Mouse (Mus musculus) limb, embryonic 11.5 days (tissue): ENCODE data around the gene Zfp853. TPM values are rescaled to one million over a fixed set of nuclear protein-coding genes. Genes with fewer than 3 reads are reported as not detected.
A peak's percentile ranks its signal among the peaks of the same experiment; 100 is the strongest.

Experiments
- ATAC-seq: fragments of 200-750 bp; cut with Nextera tagmentation; 2 replicates; pipeline ENCODE4 v1.8.0; 2017; ENCODE audit warnings: low read depth; ENCODE audit not compliant: insufficient number of reproducible peaks, low FRiP score, low TSS enrichment
- DNase-seq: peaks from one replicate; pipeline ENCODE4 v3.0.0-alpha.2; 2015; ENCODE audit warnings: low spot score
- H3K27ac ChIP-seq: fragments of 300-500 bp; sonication (generic); replicated peaks from 2 replicates; pipeline ENCODE4 v1.5.1; 2014; ENCODE audit warnings: low read depth, mild to moderate bottlenecking, low read length
- H3K27me3 ChIP-seq: fragments of 300-500 bp; sonication (generic); 2 replicates; pipeline ENCODE4 v1.6.1; 2014; ENCODE audit warnings: mild to moderate bottlenecking, low read length, mixed read lengths; ENCODE audit not compliant: control insufficient read depth, insufficient read depth
- H3K36me3 ChIP-seq: fragments of 300-500 bp; sonication (generic); 2 replicates; pipeline ENCODE4 v1.6.1; 2014; ENCODE audit warnings: mild to moderate bottlenecking, low read length, moderate library complexity, mixed read lengths; ENCODE audit not compliant: control insufficient read depth, insufficient read depth
- H3K4me1 ChIP-seq: fragments of 300-500 bp; sonication (generic); 2 replicates; pipeline ENCODE4 v1.6.1; 2014; ENCODE audit warnings: low read length, mixed read lengths; ENCODE audit not compliant: control insufficient read depth, insufficient read depth
- H3K4me2 ChIP-seq: fragments of 300-500 bp; sonication (generic); 2 replicates; pipeline ENCODE4 v1.6.1; 2014; ENCODE audit warnings: low read depth, mild to moderate bottlenecking, moderate library complexity; ENCODE audit not compliant: severe bottlenecking
- H3K4me3 ChIP-seq: fragments of 300-500 bp; sonication (generic); 2 replicates; pipeline ENCODE4 v1.5.1; 2014; ENCODE audit warnings: low read depth, low read length
- H3K9ac ChIP-seq: fragments of 300-500 bp; sonication (generic); 2 replicates; pipeline ENCODE4 v1.6.1; 2014; ENCODE audit warnings: mild to moderate bottlenecking, low read length
- H3K9me3 ChIP-seq: fragments of 300-500 bp; sonication (generic); 2 replicates; pipeline ENCODE4 v1.6.1; 2016; ENCODE audit warnings: low read length; ENCODE audit not compliant: control insufficient read depth
- WGBS: fragments of 180-500 bp; shearing (Covaris S2); extraction: QIAGEN DNeasy Blood & Tissue Kit; methylation state at CpG from one replicate; pipeline ENCODE4 v1.1.7; 2014; 5-methylcytosine and 5-hydroxymethylcytosine counted together
- polyA plus RNA-seq: library from polyadenylated mRNA; unstranded; fragments of >200 nt; fragmentation: Nextera tagmentation; extraction: Ambion mirVana; gene quantifications from 2 replicates; pipeline ENCODE4 v1.2.1, GENCODE M21; 2014

The Zfp853 gene
- polyA plus RNA-seq, 1 experiment from 2014 or later = 0.08 TPM

- Histone ChIP-seq H3K9me3 (peaks cover 2% of the 10 kb centered on the region; the same call in 1 of the 2 replicates), H3K36me3 (no peaks in the 10 kb centered on the region), H3K9ac (peak overlapping the region; percentile 37; the same call in 1 of the 2 replicates), H3K4me2 (peak overlapping the region; percentile 55), H3K4me3 (peak overlapping the region; percentile 19), H3K4me1 (peaks cover 17% of the 10 kb centered on the region), H3K27ac (no peak overlapping the region), H3K27me3 (peaks cover 63% of the 10 kb centered on the region)
- WGBS = under 1% methylated on average over 48 of the region's 48 CpGs
- ATAC-seq (no peak), DNase-seq (no peak)
These were observed 5.6 kb downstream of the Zfp853 start for GRCm38 (mm10) chr5:143287774-143288328.

DNA sequence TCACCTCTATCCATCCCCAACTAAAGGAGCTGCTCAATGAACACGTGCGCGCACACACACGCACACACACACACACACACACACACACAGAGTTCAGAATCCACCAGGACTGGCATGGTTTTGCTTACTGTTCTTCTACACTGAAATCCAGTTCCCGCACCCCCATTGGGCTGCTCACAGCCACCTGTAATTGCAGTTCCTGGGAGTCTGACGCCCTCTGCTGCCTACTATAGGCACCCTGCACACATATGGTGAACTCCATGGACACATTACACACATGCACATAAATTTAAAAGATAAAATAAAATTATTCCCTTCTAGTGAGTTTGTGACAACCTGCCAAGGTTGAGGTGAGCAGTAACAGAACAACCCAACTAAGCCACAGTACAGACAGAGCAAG, 8.7 kb downstream of the Zfp853 start:
- DNase-seq = no peak
- Histone ChIP-seq H3K36me3 (no peaks in the 10 kb centered on the region), H3K9ac (no peak overlapping the region), H3K4me2 (no peak overlapping the region), H3K27me3 (peaks cover 37% of the 10 kb centered on the region), H3K4me3 (no peak overlapping the region), H3K9me3 (peaks cover 2% of the 10 kb centered on the region; the same call in 1 of the 2 replicates), H3K27ac (no peak overlapping the region), H3K4me1 (peaks cover 12% of the 10 kb centered on the region)
- WGBS = 40% methylated on average over 6 of the region's 6 CpGs
- ATAC-seq = no peak

DNA sequence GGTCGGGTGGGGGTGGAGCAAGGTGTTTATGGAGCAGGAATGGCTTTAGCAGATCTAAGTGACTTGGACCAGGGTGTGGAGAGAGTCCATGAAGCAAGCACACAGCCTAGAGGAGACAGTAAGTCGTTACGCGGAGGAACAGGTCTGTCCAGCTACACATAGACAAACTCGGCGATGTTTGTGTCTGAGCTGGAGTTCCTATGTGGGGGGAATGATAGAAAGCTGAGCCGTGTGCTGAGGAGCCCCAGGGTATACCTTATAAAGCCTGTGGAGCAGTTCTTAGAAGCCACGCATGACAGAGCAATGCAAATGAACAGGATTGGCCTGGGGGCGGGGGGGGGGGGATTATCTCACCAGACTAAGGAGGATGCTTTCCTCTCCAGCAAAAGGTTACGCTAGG, 14.2 kb downstream of the Zfp853 start:
- Histone ChIP-seq H3K27ac (no peak overlapping the region), H3K4me3 (no peak overlapping the region), H3K4me1 (no peaks in the 10 kb centered on the region), H3K4me2 (no peak overlapping the region), H3K9ac (no peak overlapping the region), H3K9me3 (no peaks in the 10 kb centered on the region), H3K36me3 (no peaks in the 10 kb centered on the region), H3K27me3 (no peaks in the 10 kb centered on the region)
- no peak for ATAC-seq
- DNase-seq = no peak
- 48% methylated on average over 10 of the region's 10 CpGs for WGBS

DNA sequence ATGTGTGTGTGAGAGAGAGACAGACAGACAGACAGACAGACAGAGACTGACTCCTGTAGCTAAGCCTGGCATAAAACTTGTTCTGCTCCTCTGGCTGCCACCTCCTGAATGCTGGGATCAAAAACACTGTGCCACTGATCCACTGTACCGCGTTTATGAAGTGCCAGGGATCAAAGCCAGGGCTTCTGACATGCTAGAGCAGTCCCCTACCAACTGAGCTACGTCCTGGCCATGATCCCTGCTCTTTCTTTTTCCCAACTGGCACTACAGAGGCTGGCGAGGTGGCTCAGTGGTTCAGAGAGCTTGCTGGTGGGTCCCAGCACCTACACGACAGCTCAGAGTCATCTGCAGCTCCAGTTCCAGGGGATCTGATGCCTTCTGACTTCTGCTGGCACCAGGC, 17.7 kb downstream of the Zfp853 start:
- no peak for ATAC-seq
- no peaks in the 10 kb centered on the region for H3K27me3 ChIP-seq
- H3K4me3 ChIP-seq = no peak overlapping the region
- H3K9ac ChIP-seq = no peak overlapping the region
- DNase-seq = no peak
- H3K36me3 ChIP-seq = no peaks in the 10 kb centered on the region
- no peaks in the 10 kb centered on the region for H3K4me1 ChIP-seq
- H3K27ac ChIP-seq = no peak overlapping the region
- H3K9me3 ChIP-seq = no peaks in the 10 kb centered on the region
- no peak overlapping the region for H3K4me2 ChIP-seq
- 58% methylated on average over 5 of the region's 5 CpGs for WGBS

DNA sequence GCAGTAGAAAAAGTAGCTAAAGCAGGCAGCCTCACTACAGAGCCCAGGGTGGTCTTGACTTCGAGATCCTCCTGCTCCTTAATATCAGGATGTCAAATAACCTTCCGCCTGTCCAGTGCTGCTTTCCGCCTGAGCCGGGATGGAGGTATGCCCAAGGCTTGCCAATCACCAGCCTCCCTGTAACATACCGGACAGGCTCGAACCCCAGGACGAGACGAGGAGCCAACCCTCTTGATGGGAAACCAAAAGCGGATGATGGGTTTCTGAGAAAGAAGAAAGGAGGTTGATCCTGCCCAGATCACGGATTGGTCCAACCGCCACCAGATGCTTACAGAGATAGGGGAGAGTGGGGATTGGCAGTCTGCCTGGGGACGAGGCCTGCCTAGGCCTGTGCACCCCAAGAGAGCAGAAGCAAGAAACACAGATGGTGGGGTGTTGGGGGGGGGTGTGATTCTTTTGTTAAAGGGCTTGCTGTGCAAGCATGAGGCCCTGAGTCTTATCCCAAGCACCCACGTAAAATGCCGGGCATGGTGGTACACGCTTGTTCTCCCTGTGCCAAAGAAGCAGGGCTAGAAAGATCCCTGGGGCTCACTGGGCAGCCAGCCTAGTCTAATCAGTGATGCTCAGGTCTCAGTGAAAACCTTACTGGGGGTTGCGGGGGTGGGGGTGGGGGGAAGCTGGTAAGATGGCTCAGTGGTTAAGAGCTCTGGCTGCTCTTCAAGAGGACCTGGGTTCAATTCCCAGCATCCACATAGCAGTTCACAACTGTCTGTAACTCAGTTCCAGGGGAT, 20.7 kb downstream of the Zfp853 start:
- WGBS = 91% methylated on average over 16 of the region's 16 CpGs
- no peak for ATAC-seq

GRCm38 (mm10) chr5:143272108-143272507, 21.3 kb downstream of the Zfp853 start:
- H3K4me1 ChIP-seq = 0 out of 2 replicates have a peak, but pooled peaks cover 5% of the 10 kb centered on the region
- H3K27ac ChIP-seq = no peak overlapping the region
- ATAC-seq = no peak
- no peak overlapping the region for H3K4me2 ChIP-seq
- H3K36me3 ChIP-seq = no peaks in the 10 kb centered on the region
- no peak overlapping the region for H3K4me3 ChIP-seq
- WGBS = 75% methylated on average over 3 of the region's 3 CpGs
- no peaks in the 10 kb centered on the region for H3K27me3 ChIP-seq
- no peak overlapping the region for H3K9ac ChIP-seq
- DNase-seq = no peak
- H3K9me3 ChIP-seq = no peaks in the 10 kb centered on the region

More for the DNA sequence above, 20.7 kb downstream of the Zfp853 start:
- H3K4me1 ChIP-seq = 0 out of 2 replicates have a peak, but pooled peaks cover 5% of the 10 kb centered on the region
- H3K36me3 ChIP-seq = no peaks in the 10 kb centered on the region
- DNase-seq = no peak
- no peak overlapping the region for H3K4me2 ChIP-seq
- no peaks in the 10 kb centered on the region for H3K9me3 ChIP-seq
- H3K27me3 ChIP-seq = no peaks in the 10 kb centered on the region
- no peak overlapping the region for H3K4me3 ChIP-seq
- H3K27ac ChIP-seq = no peak overlapping the region
- H3K9ac ChIP-seq = no peak overlapping the region

DNA sequence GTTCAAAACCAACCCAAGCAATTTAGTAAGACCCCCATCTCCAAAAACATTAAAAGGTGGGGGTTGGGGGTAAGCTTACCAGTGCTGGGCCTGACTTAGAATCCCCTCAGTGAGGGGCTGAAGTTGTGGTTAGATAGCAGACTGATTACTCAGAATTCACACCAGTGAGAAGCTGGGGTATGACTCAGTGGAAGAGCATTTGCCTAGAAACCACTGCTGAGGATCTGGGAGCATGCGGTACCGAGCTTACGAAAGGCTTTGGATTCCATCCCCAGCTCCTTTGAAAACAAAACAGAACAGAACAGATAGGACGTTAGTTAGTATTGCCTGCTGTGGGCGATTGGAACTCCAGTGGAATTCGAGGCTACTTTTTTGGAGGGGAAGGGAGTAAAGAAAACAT, 21.8 kb downstream of the Zfp853 start:
- Histone ChIP-seq H3K9ac (no peak overlapping the region), H3K4me1 (0 out of 2 replicates have a peak, but pooled peaks cover 5% of the 10 kb centered on the region), H3K27me3 (no peaks in the 10 kb centered on the region), H3K4me3 (no peak overlapping the region), H3K9me3 (no peaks in the 10 kb centered on the region), H3K4me2 (no peak overlapping the region), H3K36me3 (no peaks in the 10 kb centered on the region), H3K27ac (no peak overlapping the region)
- 89% methylated on average over 6 of the region's 6 CpGs for WGBS
- ATAC-seq (no peak), DNase-seq (no peak)

DNA sequence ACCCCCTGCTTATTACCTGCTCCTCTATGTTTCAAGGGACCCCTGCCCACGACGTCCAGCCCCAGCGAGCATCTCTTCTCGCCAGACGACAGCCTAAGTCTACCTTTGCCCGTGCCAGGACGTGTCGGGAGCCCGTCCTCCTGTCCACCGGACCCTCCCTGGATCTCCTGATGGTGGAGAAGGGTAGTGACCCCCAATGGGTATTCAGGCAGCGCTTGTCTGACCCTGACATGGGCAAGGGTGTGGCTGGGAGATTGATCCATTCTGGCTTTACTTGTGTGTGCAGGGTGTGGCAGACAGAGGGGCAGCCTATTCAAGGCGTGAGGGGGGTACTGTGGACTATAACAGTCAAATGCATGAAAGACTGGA, 23.3 kb downstream of the Zfp853 start:
- H3K27me3 ChIP-seq = no peaks in the 10 kb centered on the region
- H3K36me3 ChIP-seq = no peaks in the 10 kb centered on the region
- no peak; the same call in 1 of the 2 replicates for ATAC-seq
- H3K4me1 ChIP-seq = 0 out of 2 replicates have a peak, but pooled peaks cover 5% of the 10 kb centered on the region
- DNase-seq = no peak
- H3K9ac ChIP-seq = peak overlapping the region; percentile 86
- peak overlapping the region; percentile 92 for H3K4me2 ChIP-seq
- H3K9me3 ChIP-seq = no peaks in the 10 kb centered on the region
- no peak overlapping the region for H3K27ac ChIP-seq
- 4% methylated on average over 12 of the region's 12 CpGs for WGBS
- peak overlapping the region; percentile 79 for H3K4me3 ChIP-seq
